Mouse (Mus musculus) cerebellum, adult (tissue): ENCODE data around the gene Cnot6.

Experiments used
- ATAC-seq: cut with Nextera tagmentation; 2 replicates; pipeline ENCODE4 v1.9.2; 2017; ENCODE audit warnings: mild to moderate bottlenecking, moderate library complexity, mixed read lengths; ENCODE audit not compliant: insufficient number of reproducible peaks, low FRiP score, low TSS enrichment

The Cnot6 gene

DNA sequence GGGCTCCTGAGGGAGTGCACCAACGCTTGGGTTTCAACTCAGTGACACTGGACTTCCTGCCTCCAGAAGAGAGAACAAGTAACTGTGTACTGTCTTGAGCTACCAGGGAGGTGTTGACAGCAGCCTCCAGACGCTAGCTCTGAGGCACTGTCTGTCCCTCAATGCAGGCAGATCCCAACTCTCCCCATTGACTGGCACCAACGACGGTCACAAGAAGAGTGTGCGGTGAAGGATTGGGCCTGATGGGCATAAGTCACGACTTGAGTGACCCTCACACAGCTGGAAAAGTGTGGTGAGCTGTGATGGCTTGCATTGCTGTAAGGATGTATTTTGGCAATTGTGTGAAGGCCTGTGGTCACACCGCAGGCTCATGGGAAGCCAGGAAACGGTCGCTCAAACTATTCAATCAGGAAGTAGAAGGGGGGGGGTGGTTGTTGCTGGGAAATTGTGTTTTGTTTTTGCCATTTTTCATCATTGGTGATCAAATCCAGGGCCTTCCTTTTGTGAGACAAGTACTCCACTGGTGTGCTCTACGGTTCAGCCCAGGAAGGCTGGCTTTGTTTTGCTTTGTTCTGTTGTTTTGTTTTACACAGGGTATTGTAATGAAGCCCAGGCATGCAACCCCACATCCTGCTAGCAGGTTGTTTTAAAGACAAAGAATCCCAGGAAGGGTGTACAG lies 53.6 kb downstream of the Cnot6 start:
- ATAC-seq, result no peak

GRCm38 (mm10) chr11:49658065-49658464 lies 54.5 kb downstream of the Cnot6 start:
- ATAC-seq, result no peak

GRCm38 (mm10) chr11:49655501-49655900 lies 57.0 kb downstream of the Cnot6 start:
- ATAC-seq, result no peak

DNA sequence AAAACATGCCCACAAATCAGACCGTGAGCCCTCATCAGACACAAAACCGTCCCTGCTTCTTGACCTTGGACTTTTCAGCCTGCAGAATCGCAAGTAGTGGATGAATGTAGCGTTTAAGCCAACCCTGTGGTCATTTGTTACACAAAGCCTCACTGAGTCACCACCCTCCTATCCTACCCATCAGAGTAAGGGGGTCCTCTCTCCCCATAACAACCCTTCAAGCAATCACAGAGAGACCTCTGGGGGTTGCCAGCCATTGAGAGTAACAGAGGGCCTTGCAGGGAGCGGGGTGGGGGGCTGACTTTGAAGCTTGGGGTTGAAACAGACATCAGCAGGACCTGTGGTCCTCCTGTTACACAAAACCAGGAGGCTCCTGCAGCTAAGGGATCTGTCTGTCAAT lies 57.9 kb downstream of the Cnot6 start:
- ATAC-seq, result no peak

GRCm38 (mm10) chr11:49653079-49653408 lies 59.5 kb downstream of the Cnot6 start:
- 0 out of 2 replicates have a peak, but pooled peaks have one; percentile 21 for ATAC-seq

DNA sequence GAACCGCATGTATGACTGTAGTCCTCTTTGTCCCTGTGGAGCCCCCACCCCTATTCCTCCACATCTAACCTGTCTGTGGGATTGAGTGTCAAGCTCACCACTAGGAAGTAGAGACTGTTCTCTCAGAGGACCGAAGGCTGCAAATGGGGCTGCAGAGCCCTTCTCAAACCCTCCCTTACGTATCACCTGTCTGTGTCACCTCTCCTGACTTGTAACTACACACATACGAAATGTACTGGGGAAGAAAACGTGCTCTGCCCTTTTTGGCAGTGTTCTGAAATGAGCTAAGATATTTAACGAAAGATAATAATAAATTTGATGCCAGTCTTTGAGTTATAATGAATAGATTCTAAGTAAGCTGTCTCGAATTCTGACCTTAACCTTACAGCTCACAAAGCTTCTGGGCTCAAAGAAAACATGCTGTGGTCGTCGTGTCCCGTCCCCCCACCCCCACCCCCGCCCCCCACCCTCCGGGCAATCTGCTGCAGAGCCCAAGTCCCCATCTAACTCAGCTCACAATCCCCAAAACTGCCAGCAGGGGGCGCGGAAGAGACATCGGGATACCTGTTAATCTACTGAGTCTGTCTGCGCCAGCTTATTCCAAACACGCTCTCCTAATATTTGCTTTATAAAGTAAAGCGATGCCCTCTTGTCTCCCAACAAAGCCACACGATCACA lies 60.0 kb downstream of the Cnot6 start:
- ATAC-seq, result 0 out of 2 replicates have a peak, but pooled peaks have one; percentile 33

GRCm38 (mm10) chr11:49651762-49652322 lies 60.7 kb downstream of the Cnot6 start:
- no peak for ATAC-seq

- no peak for ATAC-seq
These were observed 61.3 kb downstream of the Cnot6 start for GRCm38 (mm10) chr11:49650994-49651761.

DNA sequence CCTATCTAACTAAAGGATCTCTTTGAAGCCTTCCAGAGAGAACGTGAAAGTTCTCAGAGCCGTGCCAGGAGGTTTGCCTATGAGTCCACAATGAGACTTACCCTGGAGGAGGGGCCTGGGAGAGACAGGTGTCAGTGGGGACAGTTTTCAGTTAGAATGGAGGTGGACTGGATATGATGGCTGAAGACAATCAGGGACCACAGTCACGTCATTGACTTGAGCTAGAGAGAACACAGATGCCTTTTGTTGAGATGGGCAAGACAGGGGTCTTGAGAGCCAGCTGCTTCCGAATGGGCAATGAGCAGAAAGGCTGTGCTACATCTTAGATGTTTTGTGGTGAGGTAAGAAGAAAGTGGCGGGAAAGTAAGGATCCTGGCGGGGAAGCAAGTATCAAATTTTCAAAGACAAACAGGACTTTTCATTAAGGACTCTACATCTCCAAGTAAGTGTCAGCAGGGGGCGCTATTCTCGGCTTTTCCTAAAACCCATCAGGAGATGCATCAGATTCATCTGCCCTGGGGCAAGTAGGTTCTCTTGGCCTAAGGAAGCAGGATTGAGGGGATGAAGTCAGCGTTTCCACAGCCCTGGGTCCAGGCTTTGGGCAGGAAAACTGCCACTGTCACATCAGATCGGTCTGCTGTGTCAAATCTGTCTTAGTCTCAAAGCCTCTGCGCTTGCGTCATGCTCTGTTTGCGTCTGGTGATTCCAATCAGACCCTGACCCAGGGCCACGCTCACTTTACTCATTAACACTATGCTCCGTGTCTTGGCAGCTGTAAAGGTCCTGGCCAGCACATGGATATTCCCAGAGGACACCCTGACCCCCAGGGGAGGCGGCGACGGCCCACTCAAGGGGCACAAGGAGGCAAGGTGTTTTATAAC lies 62.2 kb downstream of the Cnot6 start:
- ATAC-seq, result no peak

DNA sequence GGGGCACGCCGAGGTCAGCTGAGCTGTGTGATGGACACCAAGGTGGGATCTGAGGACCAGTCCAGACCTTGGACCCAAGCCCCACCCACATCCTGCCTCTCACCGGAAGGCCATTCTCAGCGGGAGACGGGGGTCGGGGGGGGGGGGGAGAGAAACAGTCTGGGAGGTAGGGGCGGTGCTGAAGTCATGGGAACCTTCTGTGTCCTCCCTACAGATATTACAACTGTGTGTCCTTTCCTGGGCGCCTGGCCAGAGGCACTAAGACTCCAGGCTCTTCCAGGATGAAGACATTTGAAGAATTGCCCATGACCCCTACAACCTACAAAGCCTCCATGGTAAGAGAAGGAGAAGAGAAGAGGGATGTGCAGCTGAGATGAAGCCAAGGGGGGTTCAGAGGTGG lies 66.8 kb downstream of the Cnot6 start:
- no peak for ATAC-seq

DNA sequence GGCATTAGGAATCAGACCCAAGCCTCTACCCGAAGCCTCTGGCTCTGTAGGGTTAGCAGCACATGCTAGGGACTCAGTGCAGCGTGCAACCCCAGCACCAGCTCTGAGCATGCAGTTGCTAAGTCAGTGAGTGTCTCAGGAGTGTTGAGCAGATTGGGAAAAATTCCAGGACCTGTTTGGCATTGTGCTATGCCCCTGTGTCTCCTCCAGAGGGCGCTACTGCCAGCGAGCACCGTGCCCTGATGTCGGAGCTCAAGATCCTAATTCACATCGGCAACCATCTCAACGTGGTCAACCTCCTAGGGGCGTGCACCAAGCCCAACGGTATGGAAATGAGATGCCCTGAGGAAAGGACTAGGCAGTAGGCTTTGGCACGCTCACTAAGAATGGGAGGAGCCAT lies 76.1 kb downstream of the Cnot6 start:
- no peak for ATAC-seq

GRCm38 (mm10) chr11:49635671-49636070 lies 76.9 kb downstream of the Cnot6 start:
- no peak for ATAC-seq

DNA sequence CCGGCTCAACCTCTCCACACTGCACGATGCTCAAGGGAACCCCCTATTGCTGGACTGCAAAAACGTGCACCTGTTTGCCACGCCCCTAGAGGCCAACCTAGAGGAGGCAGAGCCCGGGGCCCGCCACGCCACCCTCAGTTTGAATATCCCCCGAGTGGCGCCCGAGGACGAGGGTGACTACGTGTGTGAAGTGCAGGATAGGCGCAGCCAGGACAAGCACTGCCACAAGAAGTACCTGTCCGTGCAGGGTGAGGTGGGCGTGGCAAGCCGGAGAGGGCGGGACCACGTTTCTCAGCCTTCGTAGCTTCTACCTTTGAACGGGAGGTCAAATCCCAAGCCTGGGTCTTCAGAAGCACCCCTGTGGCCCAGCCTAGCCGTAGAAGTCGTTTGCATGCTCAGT lies 78.4 kb downstream of the Cnot6 start:
- ATAC-seq, result no peak

DNA sequence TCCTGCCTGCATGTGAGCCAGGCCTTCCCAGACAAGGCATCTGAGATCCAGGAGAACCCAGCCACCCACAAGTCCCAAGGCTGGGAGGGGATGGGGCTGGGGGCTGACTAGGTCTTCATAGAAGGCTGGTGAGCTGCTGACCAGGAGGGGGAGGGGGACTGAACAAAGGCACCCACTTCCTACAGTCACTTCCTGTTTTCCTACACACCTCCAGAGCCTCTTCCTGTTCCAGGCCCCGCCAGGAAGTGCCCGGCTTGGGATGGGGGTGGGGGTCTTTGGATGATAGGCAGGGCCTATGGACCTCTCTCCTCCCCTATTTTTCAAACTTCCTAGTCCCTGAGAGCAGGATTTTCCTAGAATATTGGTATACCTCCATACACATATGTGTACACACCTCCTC lies 80.3 kb downstream of the Cnot6 start:
- no peak for ATAC-seq

DNA sequence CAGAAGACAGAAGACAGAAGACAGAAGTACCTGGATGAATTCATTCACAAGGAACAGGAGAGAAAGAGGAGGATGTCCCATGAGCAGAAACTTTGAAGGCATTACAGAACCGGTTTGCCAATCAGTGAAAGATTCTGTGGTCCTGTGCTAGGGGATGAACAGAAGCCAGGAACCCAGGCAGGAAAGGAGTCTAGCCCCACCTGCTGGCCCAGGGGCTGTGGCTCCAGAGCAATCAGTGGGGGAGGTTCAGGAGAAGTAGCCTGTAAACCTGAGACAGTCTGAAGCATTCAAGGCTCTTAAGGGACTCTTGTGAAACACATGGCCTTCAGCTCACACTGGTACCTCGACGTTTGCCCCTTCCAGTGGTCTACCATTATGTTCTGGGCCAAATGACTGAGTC lies 81.4 kb downstream of the Cnot6 start:
- no peak for ATAC-seq

GRCm38 (mm10) chr11:49626748-49627147 lies 85.8 kb downstream of the Cnot6 start:
- ATAC-seq, result no peak

DNA sequence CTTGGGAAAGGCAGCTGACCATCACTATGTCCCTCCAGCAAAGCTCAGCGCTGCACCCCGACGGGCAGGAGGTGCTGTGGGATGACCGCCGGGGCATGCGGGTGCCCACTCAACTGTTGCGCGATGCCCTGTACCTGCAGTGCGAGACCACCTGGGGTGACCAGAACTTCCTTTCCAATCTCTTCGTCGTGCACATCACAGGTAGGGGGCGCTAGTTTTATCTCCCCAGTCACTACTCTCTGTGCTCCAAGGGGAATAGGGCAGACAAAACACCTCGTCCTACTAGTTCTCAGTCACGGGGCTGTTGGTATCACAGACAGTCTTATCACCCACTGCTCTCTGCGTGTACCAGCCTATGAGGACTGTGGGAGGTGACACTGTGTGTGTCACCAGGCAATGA lies 86.7 kb downstream of the Cnot6 start:
- no peak for ATAC-seq

- ATAC-seq, result no peak
These were observed 88.4 kb downstream of the Cnot6 start for GRCm38 (mm10) chr11:49624156-49624555.

DNA sequence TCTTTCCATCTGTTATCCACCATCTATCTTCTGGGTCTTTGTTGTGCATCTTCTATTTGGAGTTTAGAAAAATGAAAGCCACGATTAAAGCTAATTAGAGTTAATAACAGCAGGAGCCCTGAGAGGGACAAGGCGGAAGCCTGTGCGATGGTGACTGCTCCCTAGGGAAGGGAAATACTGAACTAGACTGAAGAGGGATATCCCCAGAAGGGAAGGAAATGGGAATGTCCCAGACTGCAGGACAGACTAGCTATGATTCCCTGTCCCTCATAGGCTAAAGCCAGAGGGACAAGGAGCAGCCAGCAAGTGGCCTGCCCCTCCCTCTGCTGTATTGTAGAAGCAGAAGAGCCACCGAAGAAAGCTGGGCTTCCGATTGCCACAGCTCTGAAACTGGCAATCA lies 90.6 kb downstream of the Cnot6 start:
- ATAC-seq, result no peak
